Comparison of ENCODE assay signal across 25 mouse cellular contexts in genomic region chr10:38623399-38623798, GRCm38 (mm10).
"Had no signal": no experiment of that assay in that cellular context is flagged by ENCODE, and none has a peak within 500 bp of the region (broad histone marks: within the 10 kb centered on the region; RNA-seq: fewer than 3 reads in every experiment).

No protein-coding gene starts in this region.

- H3K36me3 ChIP-seq: heart, embryonic 13.5 days; heart, embryonic 15.5 days; hindbrain, embryonic 13.5 days; hindbrain, embryonic 15.5 days; kidney, embryonic 15.5 days; limb, embryonic 13.5 days; limb, embryonic 15.5 days had no signal

- H3K9me3 ChIP-seq: heart, embryonic 13.5 days; heart, embryonic 15.5 days; hindbrain, embryonic 13.5 days; hindbrain, embryonic 15.5 days; kidney, embryonic 15.5 days; limb, embryonic 13.5 days; limb, embryonic 15.5 days had no signal

- H3K9ac ChIP-seq: heart, embryonic 13.5 days; heart, embryonic 15.5 days; hindbrain, embryonic 13.5 days; hindbrain, embryonic 15.5 days; kidney, embryonic 15.5 days; limb, embryonic 13.5 days; limb, embryonic 15.5 days had no signal

- H3K4me2 ChIP-seq: heart, embryonic 11.5 days; heart, embryonic 13.5 days; heart, embryonic 15.5 days; hindbrain, embryonic 13.5 days; hindbrain, embryonic 15.5 days; kidney, embryonic 15.5 days; limb, embryonic 13.5 days; limb, embryonic 15.5 days had no signal

- H3K4me1 ChIP-seq: heart, embryonic 13.5 days; heart, embryonic 15.5 days; hindbrain, embryonic 13.5 days; hindbrain, embryonic 15.5 days; kidney, embryonic 15.5 days; limb, embryonic 13.5 days; limb, embryonic 15.5 days had no signal

- DNase-seq: gastrocnemius, postnatal 14 days; gastrocnemius, postnatal 36 days; heart, adult 11 months; heart, adult 2 months; heart, postnatal 14 days; heart, postnatal 36 days; kidney, adult 11 months; kidney, adult 2 months; kidney, adult 9 months; kidney, postnatal 14 days; kidney, postnatal 36 days; layer of hippocampus, adult 9-11 months; layer of hippocampus, postnatal 36 days; left cerebral cortex, postnatal 4 days had no signal

- H3K27me3 ChIP-seq: heart, embryonic 13.5 days; heart, embryonic 15.5 days; hindbrain, embryonic 13.5 days; hindbrain, embryonic 15.5 days; kidney, embryonic 15.5 days; limb, embryonic 13.5 days; limb, embryonic 15.5 days had no signal

- H3K4me3 ChIP-seq: heart, adult 2 months; heart, embryonic 13.5 days; heart, embryonic 15.5 days; hindbrain, embryonic 13.5 days; hindbrain, embryonic 15.5 days; kidney, embryonic 15.5 days; limb, embryonic 13.5 days; limb, embryonic 15.5 days had no signal

- H3K27ac ChIP-seq: heart, adult 2 months; heart, embryonic 13.5 days; heart, embryonic 15.5 days; hindbrain, embryonic 13.5 days; hindbrain, embryonic 15.5 days; hindbrain, postnatal 0 days; kidney, embryonic 15.5 days; kidney, postnatal 0 days; limb, embryonic 13.5 days; limb, embryonic 15.5 days had no signal

- ATAC-seq: hindbrain, postnatal 0 days; intestine, embryonic 16.5 days had no signal
